Mouse (Mus musculus): ENCODE results near the gene Abcd1.

- TF ChIP-seq CTCF (IDR thresholded peaks at IDR 0.05; ENCODE audit: low read depth, low read length) (no peak), POLR2A (IDR thresholded peaks at IDR 0.05; ENCODE audit: insufficient read depth, low read length) (no peak)
These were observed 44.4 kb upstream of the Abcd1 start for GRCm38 (mm10) chrX:73672031-73672431.
